Mouse (Mus musculus): ENCODE data around the gene Thap7. TPM values are rescaled to one million over a fixed set of nuclear protein-coding genes. Genes with fewer than 3 reads are reported as not detected.

The Thap7 gene
- total and polyA plus RNA-seq, 2 experiments = 15.1 to 49.2 TPM

GRCm38 (mm10) chr16:17478331-17478943 is 52.5 kb downstream of the Thap7 start:
- H3K79me2 ChIP-seq (ENCODE audit: control insufficient read depth, insufficient read depth, low read length) = peaks cover 28% of the 10 kb centered on the region; the same call in 1 of the 2 replicates
- no peak overlapping the region for H3K27ac ChIP-seq (replicated peaks; ENCODE audit: insufficient read depth, low read depth, low read length)
- no peak for DNase-seq (ENCODE audit: extremely low read depth, low read depth, low spot score)
- H3K27me3 ChIP-seq (ENCODE audit: control insufficient read depth, insufficient read depth, low read length) = no peaks in the 10 kb centered on the region
- 65% methylated on average over 4 of the region's 4 CpGs for WGBS
- TF ChIP-seq CTCF (IDR thresholded peaks at IDR 0.05; ENCODE audit: low read depth, low read length) (no peak), POLR2A (IDR thresholded peaks at IDR 0.05; ENCODE audit: extremely low read depth, insufficient read depth, low read length) (no peak)
- peaks cover 14% of the 10 kb centered on the region for H3K36me3 ChIP-seq (ENCODE audit: control insufficient read depth, insufficient read depth, low read length)
- no peaks in the 10 kb centered on the region for H3K4me1 ChIP-seq (ENCODE audit: control insufficient read depth, insufficient read depth, low read length)
- H3K9ac ChIP-seq (ENCODE audit: low read depth, low read length) = no peak overlapping the region
- no peak overlapping the region for H3K4me3 ChIP-seq (ENCODE audit: insufficient read depth, low read depth, low read length)

Other genes with a start within 250 kb of the Thap7 start
- 636 and 666 TPM in 2 replicates for gene Serpind1, start 199.8 kb downstream of the Thap7 start, total RNA-seq (2014; rRNA removed)
- gene Serpind1, start 199.8 kb downstream of the Thap7 start, polyA plus RNA-seq (2012; rRNA removed) = 368 and 398 TPM in 2 replicates
- 15.9 and 18.8 TPM in 2 replicates for gene Snap29, start 125.2 kb downstream of the Thap7 start, total RNA-seq (2014; rRNA removed)
- gene Snap29, start 125.2 kb downstream of the Thap7 start, polyA plus RNA-seq (2012; rRNA removed) = 3.9 and 4.2 TPM in 2 replicates
- gene Pi4ka, start 124.8 kb downstream of the Thap7 start, total RNA-seq (2014; rRNA removed) = 17.9 and 25.8 TPM in 2 replicates
- gene Pi4ka, start 124.8 kb downstream of the Thap7 start, polyA plus RNA-seq (2012; rRNA removed) = 18.0 and 21.4 TPM in 2 replicates
- gene Crkl, start 79.1 kb downstream of the Thap7 start, total RNA-seq (2014; rRNA removed) = 9.6 and 15.2 TPM in 2 replicates
- gene Crkl, start 79.1 kb downstream of the Thap7 start, polyA plus RNA-seq (2012; rRNA removed) = 28.0 and 28.8 TPM in 2 replicates
- 1.4 and 3.7 TPM in 2 replicates for gene Aifm3, start 41.5 kb downstream of the Thap7 start, total RNA-seq (2014; rRNA removed)
- gene Aifm3, start 41.5 kb downstream of the Thap7 start, polyA plus RNA-seq (2012; rRNA removed) = 3.5 and 3.7 TPM in 2 replicates
- gene Lztr1, start 22.4 kb downstream of the Thap7 start, total RNA-seq (2014; rRNA removed) = 39.0 and 53.0 TPM in 2 replicates
- 83.5 and 96.7 TPM in 2 replicates for gene Lztr1, start 22.4 kb downstream of the Thap7 start, polyA plus RNA-seq (2012; rRNA removed)
- not detected in 2 replicates for gene Lrrc74b, start 30.1 kb upstream of the Thap7 start, total RNA-seq (2014; rRNA removed)
- gene Lrrc74b, start 30.1 kb upstream of the Thap7 start, polyA plus RNA-seq (2012; rRNA removed) = not detected in 2 replicates
- under 0.01 TPM in 1 of 2 replicates, not detected in the other for gene P2rx6, start 30.7 kb upstream of the Thap7 start, total RNA-seq (2014; rRNA removed)
- 0.12 TPM in 1 of 2 replicates, not detected in the other for gene P2rx6, start 30.7 kb upstream of the Thap7 start, polyA plus RNA-seq (2012; rRNA removed)
- gene Slc7a4, start 52.1 kb upstream of the Thap7 start, total RNA-seq (2014; rRNA removed) = 0.74 TPM in 2 replicates
- gene Slc7a4, start 52.1 kb upstream of the Thap7 start, polyA plus RNA-seq (2012; rRNA removed) = 1.9 and 5.3 TPM in 2 replicates
- gene Smpd4, start 88.2 kb upstream of the Thap7 start, total RNA-seq (2014; rRNA removed) = 3.6 and 6.0 TPM in 2 replicates
- 15.2 and 26.9 TPM in 2 replicates for gene Smpd4, start 88.2 kb upstream of the Thap7 start, polyA plus RNA-seq (2012; rRNA removed)
- not detected in 2 replicates for gene Ccdc74a, start 115.3 kb upstream of the Thap7 start, total RNA-seq (2014; rRNA removed)
- gene Ccdc74a, start 115.3 kb upstream of the Thap7 start, polyA plus RNA-seq (2012; rRNA removed) = not detected in 2 replicates
- 14.8 and 23.4 TPM in 2 replicates for gene Med15, start 201.8 kb upstream of the Thap7 start, total RNA-seq (2014; rRNA removed)
- 32.6 and 49.7 TPM in 2 replicates for gene Med15, start 201.8 kb upstream of the Thap7 start, polyA plus RNA-seq (2012; rRNA removed)
- gene Klhl22, start 228.5 kb upstream of the Thap7 start, total RNA-seq (2014; rRNA removed) = 9.7 and 10.2 TPM in 2 replicates
- 25.5 and 28.2 TPM in 2 replicates for gene Klhl22, start 228.5 kb upstream of the Thap7 start, polyA plus RNA-seq (2012; rRNA removed)